1 mouse cellular context compared by ENCODE assay signal in the genomic region with DNA sequence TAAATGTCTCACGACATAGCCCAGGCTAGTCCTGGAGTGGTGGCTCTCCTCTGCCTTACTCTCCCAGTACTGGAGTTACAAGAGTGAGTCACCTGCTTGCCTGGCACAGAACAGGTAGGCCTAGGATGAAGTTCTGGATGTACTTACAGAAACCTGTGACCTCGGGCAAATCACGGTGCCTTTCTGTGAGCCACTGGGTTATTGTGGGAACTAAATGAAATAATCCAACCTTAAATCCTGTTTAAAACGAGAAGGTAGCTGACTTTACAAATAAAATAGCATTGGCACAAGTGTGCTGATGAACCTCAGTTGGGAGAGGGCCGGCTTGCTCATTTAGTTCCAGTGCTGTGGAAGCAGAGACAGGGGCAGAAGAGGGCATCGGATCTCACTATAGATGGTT.
TF ChIP-seq lines count a peak whose summit lies in the region.

No protein-coding gene starts in this region.

TF ChIP-seq in MEL, 35 proteins besides CTCF, POLR2A, EP300 and RAD21 (continued from another document):
- TF ChIP-seq POLR2AphosphoS2 (IDR thresholded peaks at IDR 0.05; ENCODE audit: low read length) (no peak), TAL1 (IDR thresholded peaks at IDR 0.05; ENCODE audit: low read length) (no peak), ETS1 (IDR thresholded peaks at IDR 0.05; ENCODE audit: low read depth, low read length) (no peak), HCFC1 (IDR thresholded peaks at IDR 0.05; ENCODE audit: low read depth, low read length) (no peak)
